Comparison of ENCODE assay signal across 12 mouse cellular contexts in genomic region chr13:6757151-6757550, GRCm38 (mm10).
A peak's percentile ranks its signal among the peaks of the same experiment; 100 is the strongest.
DNase-seq lines count a peak whose midpoint lies in the region; ATAC-seq lines count a peak whose summit lies in the region.
"Had no signal": no experiment of that assay in that cellular context is flagged by ENCODE, and none has a peak within 500 bp of the region (broad histone marks: within the 10 kb centered on the region; RNA-seq: fewer than 3 reads in every experiment).

No protein-coding gene starts in this region.

- 86% methylated on average over 1 of the region's 1 CpGs for WGBS in hindbrain, embryonic 13.5 days
- 82% methylated on average over 1 of the region's 1 CpGs for WGBS in hindbrain, embryonic 10.5 days
- WGBS in midbrain, embryonic 14.5 days, result 94% methylated on average over 1 of the region's 1 CpGs
- WGBS in midbrain, embryonic 10.5 days, result 87% methylated on average over 1 of the region's 1 CpGs

- no peaks in the 10 kb centered on the region for H3K27me3 ChIP-seq in hindbrain, embryonic 13.5 days
- no peaks in the 10 kb centered on the region for H3K27me3 ChIP-seq in hindbrain, embryonic 10.5 days (ENCODE audit: insufficient read depth, poor library complexity, severe bottlenecking)
- no peaks in the 10 kb centered on the region for H3K27me3 ChIP-seq in midbrain, embryonic 14.5 days (ENCODE audit: control insufficient read depth, insufficient read depth, low read length)
- H3K27me3 ChIP-seq in midbrain, embryonic 10.5 days (ENCODE audit: low read depth, poor library complexity, severe bottlenecking), result no peaks in the 10 kb centered on the region

- H3K27ac ChIP-seq in hindbrain, embryonic 13.5 days, result no peak overlapping the region
- H3K27ac ChIP-seq in hindbrain, embryonic 10.5 days, result no peak overlapping the region
- H3K27ac ChIP-seq in midbrain, embryonic 14.5 days (replicated peaks; ENCODE audit: low read depth, low read length), result no peak overlapping the region
- no peak overlapping the region for H3K27ac ChIP-seq in midbrain, embryonic 10.5 days (replicated peaks)
- H3K27ac ChIP-seq: forebrain, embryonic 10.5 days; liver, embryonic 14.5 days had no signal

- H3K4me3 ChIP-seq in hindbrain, embryonic 13.5 days, result no peak overlapping the region
- no peak overlapping the region for H3K4me3 ChIP-seq in hindbrain, embryonic 10.5 days
- H3K4me3 ChIP-seq in midbrain, embryonic 14.5 days (replicated peaks; ENCODE audit: low read depth, low read length), result no peak overlapping the region
- no peak overlapping the region for H3K4me3 ChIP-seq in midbrain, embryonic 10.5 days
- H3K4me3 ChIP-seq: forebrain, embryonic 10.5 days had no signal

- no peak overlapping the region for H3K4me2 ChIP-seq in hindbrain, embryonic 13.5 days
- H3K4me2 ChIP-seq in midbrain, embryonic 14.5 days (ENCODE audit: low read length), result no peak overlapping the region

- no peaks in the 10 kb centered on the region for H3K4me1 ChIP-seq in hindbrain, embryonic 13.5 days (replicated peaks)
- H3K4me1 ChIP-seq in hindbrain, embryonic 10.5 days (replicated peaks), result no peaks in the 10 kb centered on the region
- no peaks in the 10 kb centered on the region for H3K4me1 ChIP-seq in midbrain, embryonic 14.5 days (ENCODE audit: control insufficient read depth, insufficient read depth, low read length)
- H3K4me1 ChIP-seq in midbrain, embryonic 10.5 days, result no peaks in the 10 kb centered on the region
- H3K4me1 ChIP-seq: forebrain, embryonic 10.5 days had no signal

- H3K36me3 ChIP-seq in hindbrain, embryonic 13.5 days, result no peaks in the 10 kb centered on the region
- no peaks in the 10 kb centered on the region for H3K36me3 ChIP-seq in hindbrain, embryonic 10.5 days
- H3K36me3 ChIP-seq in midbrain, embryonic 14.5 days (ENCODE audit: control insufficient read depth, insufficient read depth, low read length), result no peaks in the 10 kb centered on the region
- H3K36me3 ChIP-seq in midbrain, embryonic 10.5 days, result no peaks in the 10 kb centered on the region
- H3K36me3 ChIP-seq: forebrain, embryonic 10.5 days had no signal

- no peak overlapping the region for H3K9ac ChIP-seq in hindbrain, embryonic 13.5 days
- no peak overlapping the region for H3K9ac ChIP-seq in midbrain, embryonic 14.5 days (replicated peaks; ENCODE audit: low read length)
- H3K9ac ChIP-seq: liver, embryonic 14.5 days had no signal

- 0 out of 2 replicates have a peak, but pooled peaks have one; percentile 13 for ATAC-seq in hindbrain, embryonic 13.5 days (ENCODE audit: low FRiP score)
- ATAC-seq in midbrain, embryonic 14.5 days (ENCODE audit: low FRiP score, low TSS enrichment), result no peak
- ATAC-seq in common myeloid progenitor, adult 5-6 weeks (replicated peaks; ENCODE audit: low read depth, poor library complexity, severe bottlenecking), result peak; percentile 63; the same call in 1 of the 2 replicates
- ATAC-seq: activated CD4-positive, CD25-positive, alpha-beta regulatory T cell, adult 4 months had no signal

- no peaks in the 10 kb centered on the region for H3K9me3 ChIP-seq in hindbrain, embryonic 13.5 days
- H3K9me3 ChIP-seq in hindbrain, embryonic 10.5 days, result no peaks in the 10 kb centered on the region
- H3K9me3 ChIP-seq in midbrain, embryonic 14.5 days (ENCODE audit: control insufficient read depth, low read length), result no peaks in the 10 kb centered on the region
- no peaks in the 10 kb centered on the region for H3K9me3 ChIP-seq in midbrain, embryonic 10.5 days (replicated peaks)
- H3K9me3 ChIP-seq: forebrain, embryonic 10.5 days had no signal

- no peak for DNase-seq in hindbrain, embryonic 10.5 days (ENCODE audit: low spot score)
- peak; percentile 76 for DNase-seq in midbrain, embryonic 14.5 days
- no peak for DNase-seq in midbrain, embryonic 10.5 days (ENCODE audit: low spot score)
- peak; percentile 18 for DNase-seq in telencephalon, adult 2 months (ENCODE audit: low read depth, low spot score)
- DNase-seq in ovary, postnatal 14 days (ENCODE audit: low spot score), result no peak
- no peak for DNase-seq in thymus, postnatal 36 days
- DNase-seq: cerebellum, adult 18-20 months had no signal

Comparison
In these comparisons a context has a peak if more than half of its experiments do, and no peak if none do; other contexts are left out.
1. DNase-seq: peak in midbrain, embryonic 14.5 days (single experiment) and telencephalon, adult 2 months (single experiment); none in hindbrain, embryonic 10.5 days (single experiment), midbrain, embryonic 10.5 days (single experiment), ovary, postnatal 14 days (single experiment) and thymus, postnatal 36 days (0 of 2).